Mouse (Mus musculus): Measurements from ENCODE around the gene Fgf12. TPM values are rescaled to one million over a fixed set of nuclear protein-coding genes. Genes with fewer than 3 reads are reported as not detected.

The Fgf12 gene
- 0.06 TPM in 1 of 2 replicates, not detected in the other for polyA plus RNA-seq (2012)

GRCm38 (mm10) chr16:28752638-28753118 is at the start of gene Fgf12:
Fgf12 (minus strand) TSS chr16:28753068.

Other genes starting within 250 kb of the Fgf12 start
- 0.32 TPM in 1 of 2 replicates, not detected in the other for gene Mb21d2, start 176.6 kb upstream of the Fgf12 start, polyA plus RNA-seq (2012)

Data from megakaryocyte-erythroid progenitor cell, adult 5 weeks (primary cell).